Mouse (Mus musculus): Measurements from ENCODE around the gene Rabep2.
"Not testable (repeated sequence)": the region's sequence is repeated elsewhere in the genome, so short reads cannot be mapped to it uniquely, and the experiment has no call there.

Rabep2 gene

GRCm38 (mm10) chr7:126463547-126463946, 35.0 kb downstream of the Rabep2 start:
- DNase-seq (ENCODE audit: low read depth, low spot score), result no peak

- DNase-seq (ENCODE audit: low read depth, low spot score), result no peak
Observed at GRCm38 (mm10) chr7:126464121-126464520, 35.6 kb downstream of the Rabep2 start.

- no peak for DNase-seq (ENCODE audit: low read depth, low spot score)
Observed at GRCm38 (mm10) chr7:126464836-126465235, 36.3 kb downstream of the Rabep2 start.

GRCm38 (mm10) chr7:126465246-126466030, 36.9 kb downstream of the Rabep2 start:
- DNase-seq (ENCODE audit: low read depth, low spot score), result no peak

GRCm38 (mm10) chr7:126466116-126466515, 37.6 kb downstream of the Rabep2 start:
- DNase-seq (ENCODE audit: low read depth, low spot score), result no peak

- no peak for DNase-seq (ENCODE audit: low read depth, low spot score)
Observed at GRCm38 (mm10) chr7:126466707-126467106, 38.1 kb downstream of the Rabep2 start.

GRCm38 (mm10) chr7:126467271-126467670, 38.7 kb downstream of the Rabep2 start:
- DNase-seq (ENCODE audit: low read depth, low spot score), result no peak

GRCm38 (mm10) chr7:126467834-126468627, 39.5 kb downstream of the Rabep2 start:
- no peak for DNase-seq (ENCODE audit: low read depth, low spot score)

GRCm38 (mm10) chr7:126470077-126470476, 41.5 kb downstream of the Rabep2 start:
- DNase-seq (ENCODE audit: low read depth, low spot score), result no peak

- no peak for DNase-seq (ENCODE audit: low read depth, low spot score)
Observed at GRCm38 (mm10) chr7:126471361-126471760, 42.8 kb downstream of the Rabep2 start.

- DNase-seq (ENCODE audit: low read depth, low spot score), result no peak
Observed at GRCm38 (mm10) chr7:126471853-126472252, 43.3 kb downstream of the Rabep2 start.

GRCm38 (mm10) chr7:126472306-126472705, 43.7 kb downstream of the Rabep2 start:
- no peak for DNase-seq (ENCODE audit: low read depth, low spot score)

GRCm38 (mm10) chr7:126472713-126473112, 44.2 kb downstream of the Rabep2 start:
- no peak for DNase-seq (ENCODE audit: low read depth, low spot score)

- no peak for DNase-seq (ENCODE audit: low read depth, low spot score)
Observed at GRCm38 (mm10) chr7:126473470-126474086, 45.0 kb downstream of the Rabep2 start.

GRCm38 (mm10) chr7:126474486-126474955, 46.0 kb downstream of the Rabep2 start:
- DNase-seq (ENCODE audit: low read depth, low spot score), result no peak

- DNase-seq (ENCODE audit: low read depth, low spot score), result peak; percentile 88
Observed at GRCm38 (mm10) chr7:126474993-126475581, 46.5 kb downstream of the Rabep2 start, which contains the start of gene Sh2b1. Gene Sh2b1 (minus strand): TSS chr7:126475424.

- no peak for DNase-seq (ENCODE audit: low read depth, low spot score)
Observed at GRCm38 (mm10) chr7:126481699-126482098, 53.1 kb downstream of the Rabep2 start.

- DNase-seq (ENCODE audit: low read depth, low spot score), result peak; percentile 62
Observed at GRCm38 (mm10) chr7:126482392-126482871, 53.9 kb downstream of the Rabep2 start.

- DNase-seq (ENCODE audit: low read depth, low spot score), result peak; percentile 88
Observed at GRCm38 (mm10) chr7:126487052-126487483, 58.5 kb downstream of the Rabep2 start, which contains the start of gene Tufm. Gene Tufm (plus strand): TSS chr7:126487361.

GRCm38 (mm10) chr7:126487617-126488385, 59.2 kb downstream of the Rabep2 start:
- DNase-seq (ENCODE audit: low read depth, low spot score), result not testable (repeated sequence)

- DNase-seq (ENCODE audit: low read depth, low spot score), result no peak
Observed at GRCm38 (mm10) chr7:126491005-126491404, 62.4 kb downstream of the Rabep2 start.

Measured in embryo, embryonic 11.5 days (tissue).